Mouse (Mus musculus): ENCODE results near the gene Acoxl. TPM values are rescaled to one million over a fixed set of nuclear protein-coding genes. Genes with fewer than 3 reads are reported as not detected.

The Acoxl gene
- total RNA-seq, 1 experiment from 2014 or later = not detected

- no peak for ATAC-seq (replicated peaks in 1 of 2; ENCODE audit: insufficient read depth in 1 of 2, low FRiP score in 2 of 2, low TSS enrichment in 1 of 2, low read depth in 1 of 2, poor library complexity in 2 of 2, severe bottlenecking in 2 of 2)
Observed at GRCm38 (mm10) chr2:127926679-127927324, 88.1 kb downstream of the Acoxl start.

- ATAC-seq (replicated peaks in 1 of 2; ENCODE audit: insufficient read depth in 1 of 2, low FRiP score in 2 of 2, low TSS enrichment in 1 of 2, low read depth in 1 of 2, poor library complexity in 2 of 2, severe bottlenecking in 2 of 2) = no peak
Observed at GRCm38 (mm10) chr2:127927452-127928273, 89.0 kb downstream of the Acoxl start.

- ATAC-seq (replicated peaks in 1 of 2; ENCODE audit: insufficient read depth in 1 of 2, low FRiP score in 2 of 2, low TSS enrichment in 1 of 2, low read depth in 1 of 2, poor library complexity in 2 of 2, severe bottlenecking in 2 of 2) = no peak
Observed at GRCm38 (mm10) chr2:127928279-127928678, 89.6 kb downstream of the Acoxl start.

GRCm38 (mm10) chr2:127928871-127929270, 90.2 kb downstream of the Acoxl start:
- no peak for ATAC-seq (replicated peaks in 1 of 2; ENCODE audit: insufficient read depth in 1 of 2, low FRiP score in 2 of 2, low TSS enrichment in 1 of 2, low read depth in 1 of 2, poor library complexity in 2 of 2, severe bottlenecking in 2 of 2)

GRCm38 (mm10) chr2:127929939-127930715, 91.5 kb downstream of the Acoxl start:
- no peak for ATAC-seq (replicated peaks in 1 of 2; ENCODE audit: insufficient read depth in 1 of 2, low FRiP score in 2 of 2, low TSS enrichment in 1 of 2, low read depth in 1 of 2, poor library complexity in 2 of 2, severe bottlenecking in 2 of 2)

GRCm38 (mm10) chr2:127931576-127931975, 92.9 kb downstream of the Acoxl start:
- no peak for ATAC-seq (replicated peaks in 1 of 2; ENCODE audit: insufficient read depth in 1 of 2, low FRiP score in 2 of 2, low TSS enrichment in 1 of 2, low read depth in 1 of 2, poor library complexity in 2 of 2, severe bottlenecking in 2 of 2)

GRCm38 (mm10) chr2:127933531-127933931, 94.9 kb downstream of the Acoxl start:
- ATAC-seq (replicated peaks in 1 of 2; ENCODE audit: insufficient read depth in 1 of 2, low FRiP score in 2 of 2, low TSS enrichment in 1 of 2, low read depth in 1 of 2, poor library complexity in 2 of 2, severe bottlenecking in 2 of 2) = no peak

GRCm38 (mm10) chr2:127937079-127937478, 98.4 kb downstream of the Acoxl start:
- no peak for ATAC-seq (replicated peaks in 1 of 2; ENCODE audit: insufficient read depth in 1 of 2, low FRiP score in 2 of 2, low TSS enrichment in 1 of 2, low read depth in 1 of 2, poor library complexity in 2 of 2, severe bottlenecking in 2 of 2)

GRCm38 (mm10) chr2:127939206-127939605, 100.5 kb downstream of the Acoxl start:
- ATAC-seq (replicated peaks in 1 of 2; ENCODE audit: insufficient read depth in 1 of 2, low FRiP score in 2 of 2, low TSS enrichment in 1 of 2, low read depth in 1 of 2, poor library complexity in 2 of 2, severe bottlenecking in 2 of 2) = no peak

GRCm38 (mm10) chr2:127960579-127960978, 121.9 kb downstream of the Acoxl start:
- no peak for ATAC-seq (replicated peaks in 1 of 2; ENCODE audit: insufficient read depth in 1 of 2, low FRiP score in 2 of 2, low TSS enrichment in 1 of 2, low read depth in 1 of 2, poor library complexity in 2 of 2, severe bottlenecking in 2 of 2)

- no peak for ATAC-seq (replicated peaks in 1 of 2; ENCODE audit: insufficient read depth in 1 of 2, low FRiP score in 2 of 2, low TSS enrichment in 1 of 2, low read depth in 1 of 2, poor library complexity in 2 of 2, severe bottlenecking in 2 of 2)
Observed at GRCm38 (mm10) chr2:127961154-127961553, 122.5 kb downstream of the Acoxl start.

- ATAC-seq (replicated peaks in 1 of 2; ENCODE audit: insufficient read depth in 1 of 2, low FRiP score in 2 of 2, low TSS enrichment in 1 of 2, low read depth in 1 of 2, poor library complexity in 2 of 2, severe bottlenecking in 2 of 2) = no peak
Observed at GRCm38 (mm10) chr2:127961802-127962433, 123.2 kb downstream of the Acoxl start.

GRCm38 (mm10) chr2:127968944-127969343, 130.3 kb downstream of the Acoxl start:
- ATAC-seq (replicated peaks in 1 of 2; ENCODE audit: insufficient read depth in 1 of 2, low FRiP score in 2 of 2, low TSS enrichment in 1 of 2, low read depth in 1 of 2, poor library complexity in 2 of 2, severe bottlenecking in 2 of 2) = no peak

GRCm38 (mm10) chr2:127976276-127976675, 137.6 kb downstream of the Acoxl start:
- ATAC-seq (replicated peaks in 1 of 2; ENCODE audit: insufficient read depth in 1 of 2, low FRiP score in 2 of 2, low TSS enrichment in 1 of 2, low read depth in 1 of 2, poor library complexity in 2 of 2, severe bottlenecking in 2 of 2) = no peak

GRCm38 (mm10) chr2:127978601-127979230, 140.0 kb downstream of the Acoxl start:
- no peak for ATAC-seq (replicated peaks in 1 of 2; ENCODE audit: insufficient read depth in 1 of 2, low FRiP score in 2 of 2, low TSS enrichment in 1 of 2, low read depth in 1 of 2, poor library complexity in 2 of 2, severe bottlenecking in 2 of 2)

- no peak for ATAC-seq (replicated peaks in 1 of 2; ENCODE audit: insufficient read depth in 1 of 2, low FRiP score in 2 of 2, low TSS enrichment in 1 of 2, low read depth in 1 of 2, poor library complexity in 2 of 2, severe bottlenecking in 2 of 2)
Observed at GRCm38 (mm10) chr2:127982610-127983009, 143.9 kb downstream of the Acoxl start.

GRCm38 (mm10) chr2:127983301-127983700, 144.6 kb downstream of the Acoxl start:
- no peak for ATAC-seq (replicated peaks in 1 of 2; ENCODE audit: insufficient read depth in 1 of 2, low FRiP score in 2 of 2, low TSS enrichment in 1 of 2, low read depth in 1 of 2, poor library complexity in 2 of 2, severe bottlenecking in 2 of 2)

All from hematopoietic stem cell, adult 5-6 weeks (primary cell).